Mouse (Mus musculus) stomach, postnatal 0 days (tissue): ENCODE measurements at regions not wholly inside any gene's neighbourhood (a gene's known extent, or its start where the extent isn't known, plus 50 kb on each side); places are given as distances from the start of the nearest gene placed in this dataset.

Experiments
- ATAC-seq: fragments of 200-750 bp; cut with Nextera tagmentation; 2 replicates; pipeline ENCODE4 v1.8.0; 2017; ENCODE audit not compliant: low FRiP score, low TSS enrichment
- DNase-seq: peaks from one replicate; pipeline ENCODE4 v3.0.0-alpha.2; 2016; ENCODE audit warnings: low spot score
- H3K27ac ChIP-seq: fragments of 300-500 bp; sonication (generic); replicated peaks from 2 replicates; pipeline ENCODE4 v1.5.1; 2014; ENCODE audit warnings: mild to moderate bottlenecking, control low read depth
- H3K27me3 ChIP-seq: fragments of 300-500 bp; sonication (generic); 2 replicates; pipeline ENCODE4 v1.6.1; 2014; ENCODE audit warnings: low read length; ENCODE audit not compliant: control insufficient read depth, insufficient read depth
- H3K36me3 ChIP-seq: fragments of 300-500 bp; sonication (generic); 2 replicates; pipeline ENCODE4 v1.6.1; 2014; ENCODE audit warnings: low read length, mixed read lengths; ENCODE audit not compliant: control insufficient read depth, insufficient read depth
- H3K4me1 ChIP-seq: fragments of 300-500 bp; sonication (generic); replicated peaks from 2 replicates; pipeline ENCODE4 v1.6.1; 2014; ENCODE audit warnings: antibody characterized with exemption; ENCODE audit not compliant: control insufficient read depth, insufficient read depth
- H3K4me2 ChIP-seq: fragments of 300-500 bp; sonication (generic); replicated peaks from 2 replicates; pipeline ENCODE4 v1.6.1; 2014; ENCODE audit warnings: low read depth, mild to moderate bottlenecking, control low read depth, moderate library complexity
- H3K4me3 ChIP-seq: fragments of 300-500 bp; sonication (generic); 2 replicates; pipeline ENCODE4 v1.5.1; 2014; ENCODE audit warnings: low read depth, low read length, control low read depth
- H3K9ac ChIP-seq: fragments of 300-500 bp; sonication (generic); 2 replicates; pipeline ENCODE4 v1.6.1; 2014; ENCODE audit warnings: mild to moderate bottlenecking, low read length, control low read depth, mixed read lengths
- H3K9me3 ChIP-seq: fragments of 300-500 bp; sonication (generic); 2 replicates; pipeline ENCODE4 v1.6.1; 2016; ENCODE audit warnings: low read length; ENCODE audit not compliant: control insufficient read depth
- CTCF ChIP-seq: IDR thresholded peaks from 2 replicates; pipeline ENCODE4 v1.5.1; 2016; ENCODE audit warnings: antibody characterized with exemption, low read depth, mild to moderate bottlenecking, moderate library complexity
- EP300 ChIP-seq: optimal IDR thresholded peaks from 2 replicates; pipeline ENCODE3; 2016; ENCODE audit warnings: antibody characterized with exemption
- WGBS: fragments of 180-500 bp; shearing (Covaris S2); extraction: QIAGEN DNeasy Blood & Tissue Kit; methylation state at CpG from one replicate; pipeline ENCODE4 v1.1.7; 2014; 5-methylcytosine and 5-hydroxymethylcytosine counted together

- no peak overlapping the region for H3K9ac ChIP-seq
- no peak overlapping the region for H3K4me2 ChIP-seq
- no peak for TF ChIP-seq EP300
- no peak for TF ChIP-seq CTCF
- peak; percentile 56 for ATAC-seq
- 33% methylated on average over 7 of the region's 7 CpGs for WGBS
- H3K4me3 ChIP-seq, result no peak overlapping the region
- peaks cover 9% of the 10 kb centered on the region; the same call in 1 of the 2 replicates for H3K4me1 ChIP-seq
- H3K27me3 ChIP-seq, result no peaks in the 10 kb centered on the region
- DNase-seq, result peak; percentile 19
- H3K36me3 ChIP-seq, result no peaks in the 10 kb centered on the region
- H3K27ac ChIP-seq, result peak overlapping the region; percentile 78
- H3K9me3 ChIP-seq, result no peaks in the 10 kb centered on the region
Observed at GRCm38 (mm10) chr16:49965528-49966250, 165.4 kb downstream of the Cd47 start.

- WGBS, result 73% methylated on average over 2 of the region's 2 CpGs
- no peak for ATAC-seq
- H3K4me2 ChIP-seq, result no peak overlapping the region
Observed at GRCm38 (mm10) chr16:49966251-49966588, 165.9 kb downstream of the Cd47 start.

GRCm38 (mm10) chr16:49967110-49967509, 166.8 kb downstream of the Cd47 start:
- H3K27me3 ChIP-seq, result no peaks in the 10 kb centered on the region
- H3K9me3 ChIP-seq, result no peaks in the 10 kb centered on the region
- H3K4me3 ChIP-seq, result no peak overlapping the region
- no peak overlapping the region for H3K9ac ChIP-seq
- no peak for TF ChIP-seq CTCF
- TF ChIP-seq EP300, result no peak
- DNase-seq (no peak), ATAC-seq (no peak)
- H3K4me1 ChIP-seq, result peaks cover 9% of the 10 kb centered on the region; the same call in 1 of the 2 replicates
- H3K4me2 ChIP-seq, result no peak overlapping the region
- 87% methylated on average over 7 of the region's 7 CpGs for WGBS
- no peak overlapping the region for H3K27ac ChIP-seq
- H3K36me3 ChIP-seq, result no peaks in the 10 kb centered on the region

More at GRCm38 (mm10) chr16:49966251-49966588, 165.9 kb downstream of the Cd47 start:
- peak overlapping the region; percentile 78 for H3K27ac ChIP-seq
- DNase-seq, result no peak
- H3K27me3 ChIP-seq, result no peaks in the 10 kb centered on the region
- no peaks in the 10 kb centered on the region for H3K36me3 ChIP-seq
- peaks cover 9% of the 10 kb centered on the region; the same call in 1 of the 2 replicates for H3K4me1 ChIP-seq
- H3K4me3 ChIP-seq, result no peak overlapping the region
- H3K9me3 ChIP-seq, result no peaks in the 10 kb centered on the region
- H3K9ac ChIP-seq, result no peak overlapping the region
- TF ChIP-seq CTCF (no peak), EP300 (no peak)

- H3K36me3 ChIP-seq, result no peaks in the 10 kb centered on the region
- H3K4me1 ChIP-seq, result peaks cover 9% of the 10 kb centered on the region; the same call in 1 of the 2 replicates
- no peaks in the 10 kb centered on the region for H3K9me3 ChIP-seq
- 39% methylated on average over 4 of the region's 4 CpGs for WGBS
- no peak overlapping the region for H3K4me2 ChIP-seq
- H3K9ac ChIP-seq, result no peak overlapping the region
- H3K27ac ChIP-seq, result no peak overlapping the region
- DNase-seq (no peak), ATAC-seq (no peak)
- H3K4me3 ChIP-seq, result no peak overlapping the region
- H3K27me3 ChIP-seq, result no peaks in the 10 kb centered on the region
- TF ChIP-seq CTCF (no peak), EP300 (no peak)
Observed at GRCm38 (mm10) chr16:49968291-49968870, 168.0 kb downstream of the Cd47 start.

- H3K27ac ChIP-seq, result no peak overlapping the region
- peaks cover 7% of the 10 kb centered on the region; the same call in 1 of the 2 replicates for H3K4me1 ChIP-seq
- H3K9me3 ChIP-seq, result no peaks in the 10 kb centered on the region
- TF ChIP-seq EP300 (no peak), CTCF (no peak)
- H3K27me3 ChIP-seq, result no peaks in the 10 kb centered on the region
- no peak overlapping the region for H3K4me2 ChIP-seq
- whole genome bisulfite sequencing, result 100% methylated on average over 4 of the region's 4 CpGs
- H3K4me3 ChIP-seq, result no peak overlapping the region
- ATAC-seq, result no peak
- H3K9ac ChIP-seq, result no peak overlapping the region
- no peaks in the 10 kb centered on the region for H3K36me3 ChIP-seq
- DNase-seq, result no peak
Observed at GRCm38 (mm10) chr16:49969035-49969434, 168.7 kb downstream of the Cd47 start.

- ATAC-seq, result peak; percentile 51
Observed at GRCm38 (mm10) chr16:49969693-49970296, 169.5 kb downstream of the Cd47 start.

More at GRCm38 (mm10) chr16:49969693-49970296, 169.5 kb downstream of the Cd47 start:
- H3K4me2 ChIP-seq, result no peak overlapping the region
- TF ChIP-seq EP300 (no peak), CTCF (no peak)
- H3K27ac ChIP-seq, result peak overlapping the region; percentile 42
- H3K4me1 ChIP-seq, result peaks cover 7% of the 10 kb centered on the region; the same call in 1 of the 2 replicates
- H3K9me3 ChIP-seq, result no peaks in the 10 kb centered on the region
- H3K36me3 ChIP-seq, result no peaks in the 10 kb centered on the region
- WGBS, result 81% methylated on average over 2 of the region's 2 CpGs
- no peak overlapping the region for H3K9ac ChIP-seq
- H3K4me3 ChIP-seq, result no peak overlapping the region
- no peak for DNase-seq
- no peaks in the 10 kb centered on the region for H3K27me3 ChIP-seq
